Mouse (Mus musculus) heart, adult 11 months (tissue): Measurements from ENCODE around the gene Gpr180.
"Not testable (repeated sequence)": the region's sequence is repeated elsewhere in the genome, so short reads cannot be mapped to it uniquely, and the experiment has no call there.

ENCODE experiments used
- DNase-seq: peaks from one replicate; pipeline ENCODE4 v3.0.0; 2022

Gpr180 gene

DNA sequence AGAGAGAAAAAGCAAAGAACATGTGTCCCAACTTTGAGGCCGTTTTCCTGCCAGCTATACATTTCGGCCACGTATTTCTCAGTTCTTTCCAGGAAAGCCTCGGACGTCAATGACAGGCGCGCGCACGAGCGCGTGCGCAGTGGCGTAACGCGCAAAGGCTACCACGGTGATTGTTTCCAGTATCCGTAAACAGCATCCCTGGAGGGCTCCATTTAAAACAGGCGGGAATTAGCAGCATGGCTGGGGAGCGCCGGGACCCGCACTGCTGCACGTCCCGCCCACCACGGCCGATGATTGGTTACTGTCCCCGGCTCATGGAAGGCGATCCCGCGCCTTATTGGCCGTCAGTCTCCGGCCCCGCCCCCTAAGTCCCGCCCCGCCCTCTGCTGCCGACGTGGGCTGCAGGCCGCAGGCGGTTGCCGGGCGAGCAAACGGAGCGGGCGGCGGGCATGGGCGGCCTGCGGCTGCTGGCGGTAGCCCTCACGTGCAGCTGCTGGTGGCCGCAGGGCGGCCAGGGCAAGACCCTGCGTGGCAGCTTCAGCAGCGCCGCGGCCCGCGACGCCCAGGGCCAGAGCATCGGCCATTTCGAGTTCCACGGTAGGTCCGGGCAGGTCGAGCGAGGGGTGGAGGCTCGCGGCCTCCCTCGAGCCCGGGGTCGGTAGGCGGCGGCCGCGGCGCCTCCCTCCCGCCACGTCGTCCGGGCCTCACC, at the start of gene Gpr180:
Gpr180 (plus strand) TSS at position 415 of the 709 bp plus-strand sequence.
- DNase-seq: peak; percentile 100

- DNase-seq: peak; percentile 71
Measured at GRCm38 (mm10) chr14:118088437-118089207, 48.3 kb upstream of the Gpr180 start.

GRCm38 (mm10) chr14:118089215-118089805, 47.6 kb upstream of the Gpr180 start:
- DNase-seq: peak; percentile 99

DNA sequence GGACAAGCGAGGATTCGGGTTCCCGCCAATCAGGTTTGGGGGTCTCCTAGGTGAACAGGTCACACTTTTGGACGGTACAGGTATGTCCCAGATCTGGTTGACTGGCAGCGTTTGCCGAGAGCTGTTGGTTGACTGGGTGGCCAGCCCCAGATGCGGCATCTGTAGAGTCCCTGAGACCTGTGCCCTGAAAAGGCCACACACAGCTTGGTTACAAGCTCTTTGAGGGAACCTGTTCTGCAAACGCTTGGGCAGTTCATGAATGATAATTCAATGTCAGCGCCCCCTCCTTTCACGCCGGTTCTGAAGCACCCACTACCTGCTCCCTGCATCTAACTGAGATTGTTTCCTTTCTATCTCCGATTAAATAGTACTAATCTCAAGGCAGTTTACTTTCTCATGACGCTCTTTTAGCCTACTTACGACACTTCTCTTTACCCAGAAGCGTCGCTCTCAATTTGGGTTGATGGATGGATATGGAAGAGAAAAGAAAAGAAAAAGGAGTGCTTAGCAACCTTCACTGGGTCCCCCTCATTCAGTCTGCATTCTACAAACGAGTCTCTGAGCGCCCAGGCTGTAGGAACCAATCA, 47.1 kb upstream of the Gpr180 start:
- DNase-seq: no peak

DNA sequence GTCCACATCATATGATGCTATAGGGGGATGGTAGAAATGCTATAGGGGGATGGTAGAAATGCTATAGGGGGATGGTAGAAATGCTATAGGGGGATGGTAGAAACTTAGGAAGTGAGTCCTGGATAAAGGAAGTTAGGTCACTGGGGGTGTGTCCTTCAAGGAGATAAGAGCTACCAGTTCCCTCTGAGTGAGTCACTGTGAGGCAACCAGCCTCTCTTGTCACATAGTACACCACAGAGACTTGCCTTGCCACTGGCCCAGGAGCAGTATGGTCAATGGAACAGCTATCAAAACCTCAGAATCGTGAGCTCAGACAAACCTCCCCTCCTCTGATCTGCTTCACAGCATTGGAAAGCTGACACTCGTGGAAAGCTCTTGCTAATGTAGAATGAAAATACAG, 38.7 kb upstream of the Gpr180 start:
- DNase-seq: no peak

DNA sequence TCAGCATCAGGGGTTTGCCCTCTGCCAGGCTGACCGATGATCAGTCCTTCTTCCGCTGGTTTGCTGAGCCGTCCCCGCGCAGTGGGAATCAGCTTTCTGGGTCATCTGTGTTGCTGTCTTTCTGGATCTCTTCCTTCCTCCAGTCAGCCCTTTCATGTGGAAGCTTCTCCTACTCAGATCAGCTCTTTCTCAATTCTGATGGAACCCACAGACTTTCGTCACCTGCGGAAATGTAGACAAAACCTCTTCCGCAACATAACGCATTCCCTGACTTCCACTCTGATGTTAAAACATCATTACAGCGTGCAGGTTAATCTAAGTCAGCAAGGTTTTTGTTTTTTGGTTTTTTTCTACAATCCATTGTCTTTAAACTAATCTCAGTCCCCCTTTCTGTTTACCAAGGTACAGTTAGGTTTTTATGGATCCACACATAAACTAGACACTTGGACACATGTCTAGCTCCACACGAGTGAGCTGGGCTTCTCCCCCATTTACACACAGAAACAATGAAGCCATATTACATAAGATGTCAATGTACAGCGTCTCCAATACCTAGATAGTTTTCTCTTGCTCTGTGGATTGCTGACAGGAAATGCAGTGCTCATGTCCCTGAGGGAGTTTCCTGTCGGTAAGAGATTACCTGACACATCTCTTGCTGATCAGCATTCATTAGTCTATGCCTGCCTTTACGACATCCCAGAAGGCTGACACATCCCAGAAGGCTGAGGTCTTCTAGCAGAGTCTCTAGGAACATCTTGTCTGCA, 35.5 kb upstream of the Gpr180 start:
- no peak for DNase-seq

- not testable (repeated sequence) for DNase-seq
Measured at GRCm38 (mm10) chr14:118107479-118107878, 29.5 kb upstream of the Gpr180 start.

DNA sequence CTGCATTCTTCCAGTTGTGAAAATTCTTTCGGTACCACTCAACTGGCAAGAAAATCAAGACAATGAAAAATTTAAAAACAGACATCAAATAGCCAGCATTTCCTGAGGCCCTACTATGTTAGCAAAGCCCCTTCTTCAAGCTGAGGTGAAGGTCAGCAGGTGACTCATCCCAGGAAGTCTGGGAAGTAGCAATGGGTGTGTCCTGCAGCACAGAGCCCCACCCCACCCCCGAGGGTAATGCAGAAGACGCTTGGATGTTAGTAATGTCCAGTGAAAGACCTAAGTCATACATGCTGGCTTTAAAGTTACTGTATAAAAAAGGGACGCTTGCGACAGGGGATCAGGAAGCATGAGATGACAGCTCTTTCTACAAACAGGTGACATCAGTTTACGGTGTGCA, 23.8 kb upstream of the Gpr180 start:
- DNase-seq: no peak

GRCm38 (mm10) chr14:118124129-118124528, 12.8 kb upstream of the Gpr180 start:
- peak; percentile 39 for DNase-seq

DNA sequence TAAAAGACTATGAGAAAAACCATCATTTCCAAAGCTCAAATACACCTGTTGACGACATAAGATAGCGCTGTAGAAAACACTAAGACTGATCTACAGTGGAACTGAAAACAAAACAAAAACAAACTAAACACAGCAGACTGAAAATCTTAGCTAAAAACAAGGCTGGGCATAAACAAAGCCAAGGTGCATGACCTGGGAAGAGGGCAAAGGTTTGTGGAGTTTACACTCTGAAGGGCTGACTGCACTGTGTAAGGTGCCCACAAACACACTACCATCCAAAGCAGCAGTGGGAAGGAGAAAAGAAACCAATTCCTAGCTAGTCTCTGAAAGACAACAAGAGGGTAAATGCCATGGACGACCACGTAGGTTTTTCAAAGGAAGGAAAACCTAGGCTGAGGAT, 12.2 kb upstream of the Gpr180 start:
- DNase-seq: peak; percentile 15

DNA sequence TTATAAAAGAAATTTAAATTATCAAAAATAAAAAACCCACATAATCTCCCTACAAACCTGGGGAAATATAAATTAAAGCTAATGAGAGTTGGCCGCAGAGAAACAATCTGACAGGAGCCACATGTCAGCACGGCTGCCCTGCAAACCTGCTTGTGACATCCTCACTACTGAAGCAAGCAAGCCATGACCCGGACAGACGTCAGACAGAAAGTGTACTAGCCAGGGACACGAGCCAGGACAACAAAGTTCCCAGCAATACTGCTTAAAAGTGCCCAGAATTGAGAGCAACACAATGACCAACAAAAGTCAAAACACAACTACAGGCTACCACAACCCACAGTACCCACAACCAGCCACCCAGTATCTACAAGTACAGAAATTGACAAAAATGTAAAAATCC, 10.7 kb upstream of the Gpr180 start:
- peak; percentile 18 for DNase-seq

- DNase-seq: peak; percentile 74
Measured at GRCm38 (mm10) chr14:118131472-118131871, 5.5 kb upstream of the Gpr180 start.

GRCm38 (mm10) chr14:118131931-118132641, 4.9 kb upstream of the Gpr180 start:
- no peak for DNase-seq

GRCm38 (mm10) chr14:118132642-118132977, 4.3 kb upstream of the Gpr180 start, which contains the start of gene Tgds:
TSS of gene Tgds (minus strand) at chr14:118132755.
- DNase-seq: peak; percentile 100

DNA sequence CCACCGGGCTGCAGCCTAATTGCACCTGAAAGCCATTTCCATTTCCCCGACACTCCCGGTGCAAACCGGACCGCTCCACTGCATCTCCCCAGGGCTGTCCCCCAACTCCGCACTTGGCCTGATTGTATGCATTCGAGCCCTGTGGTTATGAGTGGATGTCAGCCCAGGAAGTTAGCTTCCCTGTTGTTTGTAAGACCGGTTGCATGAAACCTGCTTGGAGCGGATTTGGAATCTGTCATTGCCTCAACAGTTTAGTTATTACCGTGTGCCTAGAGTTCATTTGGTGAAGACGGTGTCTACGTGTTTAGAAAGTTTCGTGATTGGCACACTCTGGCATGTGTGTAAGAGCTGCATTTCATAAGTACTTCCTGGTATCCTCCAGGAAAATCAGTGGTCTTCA, 529 bp downstream of the Gpr180 start:
- no peak for DNase-seq

- DNase-seq: peak; percentile 53
Measured at GRCm38 (mm10) chr14:118142283-118142682, 5.3 kb downstream of the Gpr180 start.

- DNase-seq: peak; percentile 73
Measured at GRCm38 (mm10) chr14:118148046-118148445, 11.1 kb downstream of the Gpr180 start.

GRCm38 (mm10) chr14:118148554-118148953, 11.6 kb downstream of the Gpr180 start:
- DNase-seq: no peak

GRCm38 (mm10) chr14:118150656-118151551, 13.9 kb downstream of the Gpr180 start:
- peak; percentile 70 for DNase-seq

- peak; percentile 94 for DNase-seq
Measured at GRCm38 (mm10) chr14:118151651-118152293, 14.8 kb downstream of the Gpr180 start.

DNA sequence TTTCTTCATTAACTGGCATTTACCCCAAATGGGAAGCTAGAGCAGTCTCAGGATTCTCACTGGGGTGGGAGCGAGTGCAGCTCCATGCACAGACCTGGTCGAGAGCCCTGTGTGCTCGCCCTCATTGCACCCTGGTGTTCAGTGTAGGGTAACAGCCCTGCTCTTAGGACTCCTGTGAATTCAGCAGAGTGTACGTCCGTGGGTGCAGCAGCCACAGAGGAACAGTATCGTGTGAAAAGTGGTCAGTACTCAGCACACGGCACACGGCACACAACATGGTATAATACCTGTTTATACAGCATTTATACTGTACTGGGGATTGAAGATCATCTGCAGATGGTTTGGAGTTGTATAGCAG, 15.3 kb downstream of the Gpr180 start:
- DNase-seq: peak; percentile 68
